Mouse (Mus musculus) lung, postnatal 0 days (tissue): ENCODE results near the gene Kndc1. TPM values are rescaled to one million over a fixed set of nuclear protein-coding genes. Genes with fewer than 3 reads are reported as not detected.
A peak's percentile ranks its signal among the peaks of the same experiment; 100 is the strongest.

ENCODE experiments used
- ATAC-seq: fragments of 200-750 bp; cut with Nextera tagmentation; 2 replicates; pipeline ENCODE4 v1.8.0; 2017; ENCODE audit warnings: moderate library complexity
- DNase-seq: peaks from one replicate; pipeline ENCODE4 v3.0.0-alpha.2; 2016; ENCODE audit warnings: low spot score
- H3K27ac ChIP-seq: fragments of 300-500 bp; sonication (generic); 2 replicates; pipeline ENCODE4 v1.5.1; 2014; ENCODE audit warnings: antibody characterized with exemption, mild to moderate bottlenecking, low read length, mixed read lengths
- H3K27me3 ChIP-seq: fragments of 300-500 bp; sonication (generic); replicated peaks from 2 replicates; pipeline ENCODE4 v1.6.1; 2014; ENCODE audit warnings: low read length, mixed read lengths; ENCODE audit not compliant: insufficient read depth
- H3K36me3 ChIP-seq: fragments of 300-500 bp; sonication (generic); 2 replicates; pipeline ENCODE4 v1.6.1; 2014; ENCODE audit warnings: low read length, mixed read lengths; ENCODE audit not compliant: insufficient read depth
- H3K4me1 ChIP-seq: fragments of 300-500 bp; sonication (generic); 2 replicates; pipeline ENCODE4 v1.6.1; 2014; ENCODE audit warnings: antibody characterized with exemption, low read depth, low read length, mixed read lengths; ENCODE audit not compliant: insufficient read depth
- H3K4me2 ChIP-seq: fragments of 300-500 bp; sonication (generic); replicated peaks from 2 replicates; pipeline ENCODE4 v1.6.1; 2014; ENCODE audit warnings: low read depth, mild to moderate bottlenecking, low read length, moderate library complexity, mixed read lengths
- H3K4me3 ChIP-seq: fragments of 300-500 bp; sonication (generic); 2 replicates; pipeline ENCODE4 v1.5.1; 2014; ENCODE audit warnings: low read depth, low read length
- H3K9ac ChIP-seq: fragments of 300-500 bp; sonication (generic); replicated peaks from 2 replicates; pipeline ENCODE4 v1.6.1; 2014; ENCODE audit warnings: low read depth, mild to moderate bottlenecking
- H3K9me3 ChIP-seq: fragments of 300-500 bp; sonication (generic); 2 replicates; pipeline ENCODE4 v1.6.1; 2016; ENCODE audit warnings: low read length, mixed read lengths
- CTCF ChIP-seq: IDR thresholded peaks from 2 replicates; pipeline ENCODE4 v1.5.1; 2016; ENCODE audit warnings: antibody characterized with exemption, mild to moderate bottlenecking
- EP300 ChIP-seq: IDR thresholded peaks from 2 replicates; pipeline ENCODE4 v1.6.1; 2016; ENCODE audit warnings: antibody characterized with exemption, mild to moderate bottlenecking, control low read depth
- whole genome bisulfite sequencing: fragments of 180-500 bp; shearing (Covaris S2); extraction: QIAGEN DNeasy Blood & Tissue Kit; methylation state at CpG from one replicate; pipeline ENCODE4 v1.1.7; 2014; 5-methylcytosine and 5-hydroxymethylcytosine counted together
- polyA plus RNA-seq: library from polyadenylated mRNA; unstranded; fragments of >200 nt; fragmentation: Nextera tagmentation; extraction: Ambion mirVana; gene quantifications from 2 replicates; pipeline ENCODE4 v1.2.1, GENCODE M21; 2015

Gene Kndc1
- polyA plus RNA-seq, 1 experiment from 2014 or later = 0.97 TPM

DNA sequence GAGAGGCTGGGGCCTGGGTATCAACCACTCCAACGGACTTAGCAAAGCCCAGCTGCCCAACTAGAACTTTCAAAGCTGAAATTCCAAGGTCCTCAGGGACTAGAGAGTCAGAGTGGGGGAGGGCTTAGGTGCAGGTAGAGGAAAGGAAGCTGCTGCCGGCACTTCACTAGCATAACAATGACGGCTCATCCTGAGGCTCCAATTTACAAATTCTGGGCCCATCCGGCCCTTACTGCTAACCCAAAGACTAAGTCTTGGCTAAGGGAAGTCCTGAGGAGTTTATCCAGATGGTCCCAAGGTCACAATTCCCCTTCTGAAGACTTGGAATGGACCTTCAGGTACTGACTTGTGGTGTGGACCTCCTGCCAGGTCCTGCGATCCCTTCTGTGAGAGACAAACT, 51.0 kb downstream of the Kndc1 start:
- Histone ChIP-seq H3K4me3 (no peak overlapping the region), H3K27ac (no peak overlapping the region), H3K4me2 (no peak overlapping the region), H3K9me3 (no peaks in the 10 kb centered on the region), H3K36me3 (no peaks in the 10 kb centered on the region), H3K4me1 (no peaks in the 10 kb centered on the region; the same call in 1 of the 2 replicates), H3K27me3 (peaks cover 22% of the 10 kb centered on the region), H3K9ac (no peak overlapping the region)
- WGBS = 23% methylated on average over 5 of the region's 5 CpGs
- no peak for TF ChIP-seq EP300
- no peak for TF ChIP-seq CTCF
- DNase-seq (no peak), ATAC-seq (no peak)

DNA sequence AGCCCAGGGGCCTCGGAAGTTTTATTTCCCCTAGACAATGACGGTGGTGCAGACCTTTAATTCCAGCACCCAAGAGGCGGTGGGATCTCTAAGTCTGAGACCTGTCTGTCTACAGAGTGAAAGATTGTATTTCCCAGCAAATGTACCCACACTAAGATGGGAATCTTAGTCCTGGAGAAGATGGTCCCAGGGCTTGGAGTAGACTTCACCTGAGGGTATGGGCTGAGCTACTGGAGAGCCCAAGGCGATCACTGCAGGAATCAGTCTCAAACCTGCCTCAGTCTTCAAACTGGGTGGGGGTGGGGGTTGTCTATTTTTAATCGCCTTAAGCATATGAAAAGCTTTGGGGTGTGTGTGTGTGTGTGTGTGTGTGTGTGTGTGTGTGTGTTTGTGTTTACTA, 51.5 kb downstream of the Kndc1 start:
- ATAC-seq (no peak), DNase-seq (no peak)
- TF ChIP-seq EP300 (no peak), CTCF (no peak)
- Histone ChIP-seq H3K4me1 (no peaks in the 10 kb centered on the region; the same call in 1 of the 2 replicates), H3K4me2 (no peak overlapping the region), H3K4me3 (no peak overlapping the region), H3K9ac (no peak overlapping the region), H3K9me3 (no peaks in the 10 kb centered on the region), H3K36me3 (no peaks in the 10 kb centered on the region), H3K27me3 (peaks cover 22% of the 10 kb centered on the region), H3K27ac (no peak overlapping the region)
- 43% methylated on average over 5 of the region's 5 CpGs for WGBS

DNA sequence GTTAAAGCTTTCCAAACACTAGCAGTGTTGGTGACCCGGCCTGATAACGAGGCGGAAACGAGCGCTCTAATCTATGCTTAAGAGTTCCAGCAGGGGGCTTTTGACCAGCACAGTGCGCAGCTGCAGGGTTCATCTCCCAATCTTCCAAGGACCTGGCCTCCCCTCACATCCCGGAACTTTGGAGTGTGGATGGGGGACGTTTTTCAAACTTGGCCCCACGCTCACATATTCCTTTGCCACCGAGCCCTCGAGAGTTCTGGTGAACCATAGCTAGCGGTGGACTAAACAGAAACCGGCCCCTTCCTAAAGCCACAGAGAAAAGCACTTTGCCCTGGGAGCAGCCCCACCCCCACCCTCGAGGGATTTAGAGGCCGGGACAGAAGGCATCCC, 55.4 kb downstream of the Kndc1 start:
- H3K4me3 ChIP-seq = peak overlapping the region; percentile 61
- H3K4me2 ChIP-seq = peak overlapping the region; percentile 89
- peak; percentile 84 for ATAC-seq
- H3K9me3 ChIP-seq = no peaks in the 10 kb centered on the region
- peak; percentile 71 for TF ChIP-seq CTCF
- no peak for TF ChIP-seq EP300
- no peaks in the 10 kb centered on the region for H3K36me3 ChIP-seq
- peak overlapping the region; percentile 47; the same call in 1 of the 2 replicates for H3K27ac ChIP-seq
- no peaks in the 10 kb centered on the region; the same call in none of the 2 replicates for H3K27me3 ChIP-seq
- DNase-seq = peak; percentile 85
- peak overlapping the region; percentile 51 for H3K9ac ChIP-seq
- H3K4me1 ChIP-seq = no peaks in the 10 kb centered on the region
- WGBS = 2% methylated on average over 15 of the region's 15 CpGs

DNA sequence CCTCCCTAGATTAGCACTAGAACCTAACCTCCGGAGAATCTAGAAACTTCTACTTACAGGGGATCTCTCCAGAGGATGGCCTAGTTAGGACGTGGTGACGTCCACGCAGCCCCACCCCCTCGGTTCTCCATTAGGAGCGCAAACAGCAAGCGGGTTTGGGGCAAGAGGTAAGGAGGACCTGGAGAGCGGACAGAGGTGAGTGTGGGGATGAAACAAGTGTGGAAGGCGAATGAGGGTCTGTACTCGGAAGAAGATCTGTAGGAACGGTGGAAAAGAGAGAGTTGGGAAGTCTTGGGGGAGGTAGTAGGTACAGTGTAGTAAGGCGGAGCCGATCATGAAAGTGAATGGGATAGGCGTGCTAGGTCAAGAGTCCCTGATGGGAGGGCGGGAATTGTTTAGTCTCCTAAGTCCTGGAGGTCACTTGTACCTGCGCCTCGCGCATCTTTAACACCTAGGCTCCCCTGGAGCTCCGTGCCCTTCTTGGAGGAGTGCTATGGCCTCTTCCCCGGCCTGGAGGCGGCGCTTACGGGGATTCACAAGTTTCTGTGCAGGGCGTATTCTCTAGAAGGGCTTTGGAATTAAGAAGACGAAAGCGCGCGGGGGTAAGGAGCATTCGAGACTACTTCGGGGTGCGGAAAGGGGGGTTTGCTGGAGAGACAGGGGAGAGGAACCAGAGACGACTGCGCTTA, 55.9 kb downstream of the Kndc1 start:
- DNase-seq = peak; percentile 65
- no peak for TF ChIP-seq EP300
- no peak for TF ChIP-seq CTCF
- Histone ChIP-seq H3K4me1 (no peaks in the 10 kb centered on the region), H3K9me3 (no peaks in the 10 kb centered on the region), H3K4me3 (peak overlapping the region; percentile 61), H3K27ac (peak overlapping the region; percentile 47), H3K27me3 (no peaks in the 10 kb centered on the region; the same call in none of the 2 replicates), H3K4me2 (peak overlapping the region; percentile 89), H3K36me3 (no peaks in the 10 kb centered on the region), H3K9ac (peak overlapping the region; percentile 51)
- WGBS = 2% methylated on average over 33 of the region's 33 CpGs
- peak; percentile 79 for ATAC-seq

DNA sequence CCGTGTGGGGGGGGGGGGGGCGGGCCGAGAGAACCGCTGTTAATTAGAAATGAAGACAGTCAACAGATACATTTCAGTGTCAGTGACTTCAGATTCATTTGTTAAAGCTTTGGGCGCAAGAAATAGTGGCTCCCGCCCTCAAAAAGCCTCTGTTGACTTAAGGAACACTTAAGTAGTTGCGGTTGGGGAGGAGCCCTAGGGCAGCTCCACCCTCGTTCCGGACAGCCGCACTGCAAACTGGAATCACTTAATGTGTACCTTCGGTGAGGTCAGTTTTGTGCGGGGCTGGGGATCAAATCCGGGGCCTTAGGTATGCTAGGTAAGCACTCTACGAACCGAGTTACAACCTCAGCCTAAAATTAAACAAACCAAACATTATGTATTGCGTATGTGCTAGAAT, 56.6 kb downstream of the Kndc1 start:
- no peak for TF ChIP-seq EP300
- no peak for TF ChIP-seq CTCF
- H3K4me2 ChIP-seq = peak overlapping the region; percentile 89
- H3K9me3 ChIP-seq = no peaks in the 10 kb centered on the region
- WGBS = 3% methylated on average over 16 of the region's 16 CpGs
- H3K9ac ChIP-seq = no peak overlapping the region
- peak; percentile 78 for DNase-seq
- H3K4me1 ChIP-seq = no peaks in the 10 kb centered on the region
- peak overlapping the region; percentile 61 for H3K4me3 ChIP-seq
- ATAC-seq = peak; percentile 62
- no peaks in the 10 kb centered on the region for H3K36me3 ChIP-seq
- H3K27me3 ChIP-seq = no peaks in the 10 kb centered on the region; the same call in 1 of the 2 replicates
- H3K27ac ChIP-seq = peak overlapping the region; percentile 47; the same call in 1 of the 2 replicates

DNA sequence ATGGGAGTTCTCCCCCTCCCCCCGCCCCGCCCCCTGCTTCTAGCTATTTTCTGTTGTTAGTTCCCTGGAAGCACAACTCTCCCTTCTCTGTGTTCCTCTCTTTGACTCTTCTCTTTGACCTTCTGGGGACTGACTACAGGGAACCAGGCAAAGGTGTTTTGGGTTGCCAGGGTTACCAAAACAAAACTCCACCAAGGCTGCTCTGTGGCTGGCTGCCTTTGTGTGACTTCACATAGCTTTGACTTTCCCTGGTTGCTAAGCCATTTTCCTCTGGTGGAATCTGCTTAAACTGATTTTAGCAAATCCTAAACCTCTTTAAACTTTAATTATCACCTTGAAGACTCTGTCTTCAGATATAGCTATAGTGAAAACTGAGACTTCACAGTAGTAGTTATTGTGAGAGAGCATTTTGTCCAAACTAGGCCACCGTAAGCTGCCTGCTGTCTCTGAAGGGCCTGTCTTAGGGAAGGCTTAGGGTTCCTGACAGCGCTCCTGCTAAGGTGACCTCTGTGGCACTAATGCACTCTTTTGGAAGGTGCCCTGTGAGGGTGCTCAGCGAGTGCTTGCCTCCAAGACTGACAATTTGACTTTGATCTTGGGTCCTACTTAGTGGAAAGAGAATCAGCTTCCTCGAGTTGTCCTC, 57.6 kb downstream of the Kndc1 start:
- Histone ChIP-seq H3K9ac (no peak overlapping the region), H3K9me3 (no peaks in the 10 kb centered on the region), H3K4me3 (no peak overlapping the region), H3K36me3 (no peaks in the 10 kb centered on the region), H3K4me2 (no peak overlapping the region), H3K27ac (no peak overlapping the region), H3K27me3 (no peaks in the 10 kb centered on the region), H3K4me1 (no peaks in the 10 kb centered on the region)
- DNase-seq (no peak), ATAC-seq (no peak)
- 63% methylated on average over 6 of the region's 6 CpGs for WGBS
- TF ChIP-seq CTCF (no peak), EP300 (no peak)
